Mouse (Mus musculus) hindbrain, embryonic 13.5 days (tissue): ENCODE data around the gene Gm11077. TPM values are rescaled to one million over a fixed set of nuclear protein-coding genes. Genes with fewer than 3 reads are reported as not detected.

Experiments
- ATAC-seq: fragments of 200-750 bp; cut with Nextera tagmentation; 2 replicates; pipeline ENCODE4 v1.8.0; 2017; ENCODE audit warnings: moderate TSS enrichment; ENCODE audit not compliant: low FRiP score
- H3K27ac ChIP-seq: fragments of 300-500 bp; sonication (generic); 2 replicates; pipeline ENCODE4 v1.5.1; 2015; ENCODE audit warnings: inconsistent platforms, mild to moderate bottlenecking, moderate library complexity
- H3K27me3 ChIP-seq: fragments of 300-500 bp; sonication (generic); 2 replicates; pipeline ENCODE4 v1.6.1; 2015; ENCODE audit warnings: mild to moderate bottlenecking, inconsistent platforms
- H3K36me3 ChIP-seq: fragments of 300-500 bp; sonication (generic); 2 replicates; pipeline ENCODE4 v1.6.1; 2015; ENCODE audit warnings: mild to moderate bottlenecking, inconsistent platforms
- H3K4me1 ChIP-seq: fragments of 300-500 bp; sonication (generic); replicated peaks from 2 replicates; pipeline ENCODE4 v1.6.1; 2015; ENCODE audit warnings: inconsistent platforms
- H3K4me2 ChIP-seq: fragments of 300-500 bp; sonication (generic); 2 replicates; pipeline ENCODE4 v1.6.1; 2015; ENCODE audit warnings: inconsistent platforms, mild to moderate bottlenecking, moderate library complexity
- H3K4me3 ChIP-seq: fragments of 300-500 bp; sonication (generic); 2 replicates; pipeline ENCODE4 v1.5.1; 2015; ENCODE audit warnings: mild to moderate bottlenecking, inconsistent platforms
- H3K9ac ChIP-seq: fragments of 300-500 bp; sonication (generic); 2 replicates; pipeline ENCODE4 v1.6.1; 2015; ENCODE audit warnings: mild to moderate bottlenecking, inconsistent platforms
- H3K9me3 ChIP-seq: fragments of 300-500 bp; sonication (generic); 2 replicates; pipeline ENCODE4 v1.6.1; 2016; ENCODE audit warnings: inconsistent platforms
- WGBS: fragments of 180-500 bp; shearing (Covaris S2); methylation state at CpG from one replicate; pipeline ENCODE4 v1.1.7; 2015; 5-methylcytosine and 5-hydroxymethylcytosine counted together
- polyA plus RNA-seq: library from polyadenylated mRNA; unstranded; fragments of >200 nt; fragmentation: Nextera tagmentation; extraction: Ambion mirVana; gene quantifications from 2 replicates; pipeline ENCODE4 v1.2.1, GENCODE M21; 2015

Gm11077 gene
- polyA plus RNA-seq, 1 experiment from 2014 or later: not detected

- H3K4me2 ChIP-seq: no peak overlapping the region
- no peak overlapping the region for H3K9ac ChIP-seq
- no peak overlapping the region for H3K4me3 ChIP-seq
- H3K27ac ChIP-seq: no peak overlapping the region
- peaks cover 5% of the 10 kb centered on the region; the same call in 1 of the 2 replicates for H3K27me3 ChIP-seq
- no peaks in the 10 kb centered on the region for H3K36me3 ChIP-seq
- 0 out of 2 replicates have a peak, but pooled peaks have one; percentile 15 for ATAC-seq
- no peaks in the 10 kb centered on the region for H3K9me3 ChIP-seq
- 59% methylated on average over 6 of the region's 6 CpGs for WGBS
- H3K4me1 ChIP-seq: no peaks in the 10 kb centered on the region
Measured at GRCm38 (mm10) chr6:140709415-140710107, 19.5 kb upstream of the Gm11077 start.

- no peak overlapping the region for H3K4me3 ChIP-seq
- no peak overlapping the region for H3K9ac ChIP-seq
- no peak overlapping the region for H3K4me2 ChIP-seq
- ATAC-seq: 0 out of 2 replicates have a peak, but pooled peaks have one; percentile 45
- H3K36me3 ChIP-seq: no peaks in the 10 kb centered on the region
- H3K9me3 ChIP-seq: no peaks in the 10 kb centered on the region
- 8% methylated on average over 11 of the region's 11 CpGs for WGBS
- no peak overlapping the region for H3K27ac ChIP-seq
- H3K4me1 ChIP-seq: 0 out of 2 replicates have a peak, but pooled peaks cover 3% of the 10 kb centered on the region
- peaks cover 5% of the 10 kb centered on the region; the same call in 1 of the 2 replicates for H3K27me3 ChIP-seq
Measured at GRCm38 (mm10) chr6:140712754-140713153, 16.3 kb upstream of the Gm11077 start.

- 0 out of 2 replicates have a peak, but pooled peaks cover 3% of the 10 kb centered on the region for H3K4me1 ChIP-seq
- H3K27me3 ChIP-seq: peaks cover 5% of the 10 kb centered on the region; the same call in 1 of the 2 replicates
- no peaks in the 10 kb centered on the region for H3K36me3 ChIP-seq
- H3K4me3 ChIP-seq: no peak overlapping the region
- peak; percentile 72 for ATAC-seq
- H3K9ac ChIP-seq: no peak overlapping the region
- no peak overlapping the region for H3K27ac ChIP-seq
- H3K4me2 ChIP-seq: no peak overlapping the region
- 26% methylated on average over 10 of the region's 10 CpGs for WGBS
- no peaks in the 10 kb centered on the region for H3K9me3 ChIP-seq
Measured at GRCm38 (mm10) chr6:140714905-140715365, 14.1 kb upstream of the Gm11077 start.

- WGBS: 84% methylated on average over 10 of the region's 10 CpGs
- no peak overlapping the region for H3K27ac ChIP-seq
- H3K4me1 ChIP-seq: no peaks in the 10 kb centered on the region
- H3K36me3 ChIP-seq: no peaks in the 10 kb centered on the region
- no peak for ATAC-seq
- no peak overlapping the region for H3K4me3 ChIP-seq
- H3K27me3 ChIP-seq: no peaks in the 10 kb centered on the region
- H3K9me3 ChIP-seq: no peaks in the 10 kb centered on the region
- H3K9ac ChIP-seq: no peak overlapping the region
- no peak overlapping the region for H3K4me2 ChIP-seq
Measured at GRCm38 (mm10) chr6:140722058-140722457, 7.0 kb upstream of the Gm11077 start.

DNA sequence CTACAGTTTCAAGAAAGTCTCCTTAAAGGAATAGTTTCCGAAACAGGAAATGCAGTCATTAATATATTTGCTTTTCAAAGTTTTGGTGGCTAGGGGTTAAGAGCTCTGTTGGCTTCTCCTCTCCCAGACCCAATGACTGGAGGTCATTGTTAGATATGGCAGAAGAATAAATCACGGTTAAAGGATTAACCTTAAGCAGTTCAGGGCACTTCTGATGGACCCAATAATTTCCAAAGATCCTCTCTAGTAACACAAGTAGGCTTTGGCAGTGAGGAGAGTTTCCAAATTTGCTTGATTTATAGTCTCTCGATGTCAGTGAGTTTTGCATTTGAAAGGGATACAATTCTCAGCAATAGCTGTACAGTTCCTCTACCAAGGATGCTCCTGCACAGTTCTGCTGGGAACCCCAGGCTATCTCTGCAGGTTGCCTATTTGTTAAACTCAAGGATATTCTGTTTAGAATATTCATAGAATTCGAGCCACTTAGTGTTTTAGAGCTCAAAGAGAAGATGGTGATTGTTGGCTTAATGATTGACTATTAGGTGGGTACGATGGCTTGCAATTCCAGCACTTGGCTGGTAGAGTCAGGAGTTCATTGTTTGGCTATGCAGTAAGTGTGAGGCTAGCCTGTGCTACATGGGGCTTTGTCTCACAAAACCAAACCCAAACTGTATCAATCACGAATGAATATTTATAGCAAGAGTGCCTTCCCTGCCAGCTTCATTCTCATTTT, 1.8 kb downstream of the Gm11077 start:
- H3K36me3 ChIP-seq: no peaks in the 10 kb centered on the region
- peaks cover 6% of the 10 kb centered on the region; the same call in 1 of the 2 replicates for H3K9me3 ChIP-seq
- H3K27ac ChIP-seq: no peak overlapping the region
- H3K9ac ChIP-seq: no peak overlapping the region
- no peak for ATAC-seq
- H3K4me2 ChIP-seq: no peak overlapping the region
- H3K4me1 ChIP-seq: no peaks in the 10 kb centered on the region; the same call in 1 of the 2 replicates
- 70% methylated on average over 6 of the region's 6 CpGs for WGBS
- no peaks in the 10 kb centered on the region for H3K27me3 ChIP-seq
- H3K4me3 ChIP-seq: no peak overlapping the region

GRCm38 (mm10) chr6:140731402-140731730, 2.3 kb downstream of the Gm11077 start:
- 37% methylated on average over 1 of the region's 1 CpGs for WGBS
- Histone ChIP-seq H3K4me2 (no peak overlapping the region), H3K4me3 (no peak overlapping the region), H3K36me3 (no peaks in the 10 kb centered on the region), H3K27me3 (no peaks in the 10 kb centered on the region), H3K9ac (no peak overlapping the region), H3K27ac (no peak overlapping the region), H3K4me1 (no peaks in the 10 kb centered on the region; the same call in 1 of the 2 replicates), H3K9me3 (peaks cover 6% of the 10 kb centered on the region; the same call in 1 of the 2 replicates)
- peak; percentile 58; the same call in 1 of the 2 replicates for ATAC-seq

DNA sequence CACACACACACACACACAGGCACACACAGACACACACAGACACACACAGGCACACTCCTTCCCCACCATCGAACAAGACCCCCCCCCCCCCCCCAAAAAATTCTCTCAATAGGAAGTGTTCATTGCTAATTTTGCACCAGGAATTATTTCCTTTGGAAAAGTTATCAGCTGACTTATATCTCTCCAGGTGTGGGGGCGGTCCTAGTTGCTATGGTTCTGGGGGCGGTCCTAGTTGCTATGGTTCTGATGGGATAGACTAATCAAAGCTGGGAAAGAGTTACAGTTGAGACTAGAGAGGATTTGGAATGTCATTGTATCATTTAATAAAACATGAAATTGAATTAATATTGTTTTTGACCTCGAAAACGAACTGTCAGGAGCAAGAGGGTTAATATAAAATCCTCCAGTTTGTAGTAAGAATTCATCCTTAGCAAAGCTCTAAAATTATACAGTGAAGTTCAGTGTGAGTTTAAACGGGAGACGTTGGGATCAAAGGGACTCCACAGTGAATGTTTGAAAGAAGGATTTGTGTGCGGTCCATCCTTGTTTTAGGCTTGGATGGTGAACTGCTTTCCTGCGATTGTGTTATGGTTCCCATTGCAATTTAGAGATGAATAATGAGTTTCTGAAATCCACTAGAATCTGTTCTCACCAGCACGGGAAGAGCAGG, 4.0 kb downstream of the Gm11077 start:
- H3K27me3 ChIP-seq: no peaks in the 10 kb centered on the region
- H3K4me1 ChIP-seq: no peaks in the 10 kb centered on the region; the same call in 1 of the 2 replicates
- H3K27ac ChIP-seq: no peak overlapping the region
- ATAC-seq: no peak
- peak overlapping the region; percentile 58; the same call in 1 of the 2 replicates for H3K9ac ChIP-seq
- H3K4me3 ChIP-seq: peak overlapping the region; percentile 30
- peak overlapping the region; percentile 54 for H3K4me2 ChIP-seq
- WGBS: 36% methylated on average over 10 of the region's 10 CpGs
- peaks cover 6% of the 10 kb centered on the region; the same call in 1 of the 2 replicates for H3K9me3 ChIP-seq
- H3K36me3 ChIP-seq: no peaks in the 10 kb centered on the region

GRCm38 (mm10) chr6:140733641-140733986, 4.5 kb downstream of the Gm11077 start:
- H3K27ac ChIP-seq: no peak overlapping the region

GRCm38 (mm10) chr6:140745586-140745985, 16.5 kb downstream of the Gm11077 start:
- no peak overlapping the region for H3K4me2 ChIP-seq
- WGBS: 60% methylated on average over 3 of the region's 3 CpGs
- no peak for ATAC-seq

More at GRCm38 (mm10) chr6:140733641-140733986, 4.5 kb downstream of the Gm11077 start:
- Histone ChIP-seq H3K4me1 (no peaks in the 10 kb centered on the region; the same call in 1 of the 2 replicates), H3K27me3 (no peaks in the 10 kb centered on the region), H3K4me3 (peak overlapping the region; percentile 30), H3K4me2 (peak overlapping the region; percentile 54), H3K9me3 (peaks cover 6% of the 10 kb centered on the region; the same call in 1 of the 2 replicates), H3K36me3 (no peaks in the 10 kb centered on the region), H3K9ac (peak overlapping the region; percentile 58; the same call in 1 of the 2 replicates)
- ATAC-seq: peak; percentile 44; the same call in 1 of the 2 replicates
- WGBS: 12% methylated on average over 15 of the region's 15 CpGs

GRCm38 (mm10) chr6:140747591-140747990, 18.5 kb downstream of the Gm11077 start:
- 65% methylated on average over 2 of the region's 2 CpGs for WGBS
- Histone ChIP-seq H3K4me3 (no peak overlapping the region), H3K9me3 (peaks cover 7% of the 10 kb centered on the region), H3K27me3 (no peaks in the 10 kb centered on the region), H3K4me1 (no peaks in the 10 kb centered on the region), H3K27ac (no peak overlapping the region), H3K4me2 (no peak overlapping the region), H3K36me3 (no peaks in the 10 kb centered on the region; the same call in 1 of the 2 replicates), H3K9ac (no peak overlapping the region)
- no peak for ATAC-seq

More at GRCm38 (mm10) chr6:140745586-140745985, 16.5 kb downstream of the Gm11077 start:
- Histone ChIP-seq H3K4me3 (no peak overlapping the region), H3K27me3 (no peaks in the 10 kb centered on the region), H3K36me3 (no peaks in the 10 kb centered on the region; the same call in 1 of the 2 replicates), H3K4me1 (no peaks in the 10 kb centered on the region), H3K27ac (no peak overlapping the region), H3K9me3 (peaks cover 7% of the 10 kb centered on the region), H3K9ac (no peak overlapping the region)

DNA sequence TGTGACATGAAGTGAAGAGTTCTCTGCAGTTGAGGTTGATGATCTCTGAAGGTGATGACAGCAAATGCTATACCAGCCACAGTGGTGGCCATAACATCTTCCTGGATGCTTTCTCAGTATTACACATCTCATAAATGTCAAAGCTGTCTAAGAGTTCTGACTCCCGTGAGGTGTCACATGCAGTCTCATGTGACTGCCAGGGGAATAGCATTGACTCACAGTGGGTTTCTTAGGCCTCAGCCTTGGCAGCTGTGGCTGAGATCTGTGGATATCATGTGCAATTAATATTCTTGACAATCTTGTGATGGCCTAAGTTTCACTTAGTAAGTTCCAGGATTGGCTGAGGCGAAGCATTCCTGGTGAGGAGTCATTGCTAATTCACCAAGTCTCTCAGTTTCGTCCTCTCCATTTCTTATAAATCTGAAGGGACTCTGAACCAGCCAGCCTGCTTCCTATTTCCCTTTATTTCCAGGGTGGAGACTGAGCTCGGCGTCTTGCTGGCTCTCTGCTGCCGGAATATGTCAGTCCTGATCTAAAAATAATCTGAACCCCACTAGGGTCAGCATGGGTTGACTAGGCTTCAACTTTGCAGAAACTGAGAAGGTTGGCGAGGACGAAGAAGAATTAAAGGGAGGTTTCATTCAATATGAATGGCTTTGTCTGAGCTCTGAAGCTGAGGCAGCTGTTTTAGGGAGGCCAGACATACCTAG, 21.4 kb downstream of the Gm11077 start:
- H3K4me1 ChIP-seq: no peaks in the 10 kb centered on the region
- H3K27me3 ChIP-seq: no peaks in the 10 kb centered on the region
- no peak overlapping the region for H3K9ac ChIP-seq
- H3K36me3 ChIP-seq: no peaks in the 10 kb centered on the region; the same call in 1 of the 2 replicates
- no peak overlapping the region for H3K27ac ChIP-seq
- peaks cover 7% of the 10 kb centered on the region for H3K9me3 ChIP-seq
- ATAC-seq: no peak
- 88% methylated on average over 8 of the region's 8 CpGs for WGBS
- no peak overlapping the region for H3K4me2 ChIP-seq
- no peak overlapping the region for H3K4me3 ChIP-seq
